Mouse (Mus musculus): ENCODE results near the gene Lekr1. TPM values are rescaled to one million over a fixed set of nuclear protein-coding genes. Genes with fewer than 3 reads are reported as not detected.

The Lekr1 gene
- polyA plus RNA-seq, 1 experiment from 2014 or later: 9.2 TPM

- 86% methylated on average over 1 of the region's 1 CpGs for WGBS
- H3K36me3 ChIP-seq (ENCODE audit: control insufficient read depth, insufficient read depth, low read length): no peaks in the 10 kb centered on the region
- no peak overlapping the region for H3K9ac ChIP-seq (ENCODE audit: low read length)
- no peak overlapping the region for H3K4me2 ChIP-seq (ENCODE audit: low read length)
- no peak for ATAC-seq (ENCODE audit: insufficient number of reproducible peaks, insufficient read depth, low FRiP score, low read depth)
- H3K27ac ChIP-seq (replicated peaks in 1 of 2; ENCODE audit: control insufficient read depth in 1 of 2, insufficient read depth in 1 of 2, low read depth in 2 of 2, low read length in 2 of 2): no peak overlapping the region
- no peaks in the 10 kb centered on the region for H3K27me3 ChIP-seq (ENCODE audit: control insufficient read depth, insufficient read depth, low read length)
- no peak overlapping the region for H3K4me3 ChIP-seq (ENCODE audit: control insufficient read depth in 1 of 2, insufficient read depth in 1 of 2, low read depth in 1 of 2, low read length in 2 of 2)
- H3K9me3 ChIP-seq (ENCODE audit: control insufficient read depth, low read length): no peaks in the 10 kb centered on the region
- no peaks in the 10 kb centered on the region for H3K4me1 ChIP-seq (ENCODE audit: control insufficient read depth in 2 of 2, insufficient read depth in 2 of 2, low read length in 2 of 2)
Measured at GRCm38 (mm10) chr3:65773910-65774309, 107.9 kb downstream of the Lekr1 start.

GRCm38 (mm10) chr3:65775096-65775495 lies 109.1 kb downstream of the Lekr1 start:
- H3K4me3 ChIP-seq (ENCODE audit: control insufficient read depth in 1 of 2, insufficient read depth in 1 of 2, low read depth in 1 of 2, low read length in 2 of 2): no peak overlapping the region
- H3K9ac ChIP-seq (ENCODE audit: low read length): no peak overlapping the region
- no peak for ATAC-seq (ENCODE audit: insufficient number of reproducible peaks, insufficient read depth, low FRiP score, low read depth)
- no peak overlapping the region for H3K27ac ChIP-seq (replicated peaks in 1 of 2; ENCODE audit: control insufficient read depth in 1 of 2, insufficient read depth in 1 of 2, low read depth in 2 of 2, low read length in 2 of 2)
- H3K36me3 ChIP-seq (ENCODE audit: control insufficient read depth, insufficient read depth, low read length): no peaks in the 10 kb centered on the region
- no peaks in the 10 kb centered on the region for H3K9me3 ChIP-seq (ENCODE audit: control insufficient read depth, low read length)
- H3K27me3 ChIP-seq (ENCODE audit: control insufficient read depth, insufficient read depth, low read length): no peaks in the 10 kb centered on the region
- H3K4me1 ChIP-seq (ENCODE audit: control insufficient read depth in 2 of 2, insufficient read depth in 2 of 2, low read length in 2 of 2): no peaks in the 10 kb centered on the region
- WGBS: 75% methylated on average over 5 of the region's 5 CpGs
- no peak overlapping the region for H3K4me2 ChIP-seq (ENCODE audit: low read length)

GRCm38 (mm10) chr3:65782246-65782645 lies 116.2 kb downstream of the Lekr1 start:
- no peak overlapping the region for H3K27ac ChIP-seq (replicated peaks in 1 of 2; ENCODE audit: control insufficient read depth in 1 of 2, insufficient read depth in 1 of 2, low read depth in 2 of 2, low read length in 2 of 2)
- H3K36me3 ChIP-seq (ENCODE audit: control insufficient read depth, insufficient read depth, low read length): no peaks in the 10 kb centered on the region
- H3K4me2 ChIP-seq (ENCODE audit: low read length): no peak overlapping the region
- no peak overlapping the region for H3K9ac ChIP-seq (ENCODE audit: low read length)
- no peak for ATAC-seq (ENCODE audit: insufficient number of reproducible peaks, insufficient read depth, low FRiP score, low read depth)
- WGBS: 42% methylated on average over 5 of the region's 5 CpGs
- peaks cover 0 to 5% of the 10 kb centered on the region in 2 experiments; a peak in 1 of 4 replicates for H3K4me1 ChIP-seq (ENCODE audit: control insufficient read depth in 2 of 2, insufficient read depth in 2 of 2, low read length in 2 of 2)
- H3K27me3 ChIP-seq (ENCODE audit: control insufficient read depth, insufficient read depth, low read length): no peaks in the 10 kb centered on the region
- H3K9me3 ChIP-seq (ENCODE audit: control insufficient read depth, low read length): no peaks in the 10 kb centered on the region
- no peak overlapping the region for H3K4me3 ChIP-seq (ENCODE audit: control insufficient read depth in 1 of 2, insufficient read depth in 1 of 2, low read depth in 1 of 2, low read length in 2 of 2)

- Histone ChIP-seq H3K9ac (ENCODE audit: low read length) (no peak overlapping the region), H3K4me1 (ENCODE audit: control insufficient read depth in 2 of 2, insufficient read depth in 2 of 2, low read length in 2 of 2) (no peaks in the 10 kb centered on the region), H3K36me3 (ENCODE audit: control insufficient read depth, insufficient read depth, low read length) (no peaks in the 10 kb centered on the region), H3K9me3 (ENCODE audit: control insufficient read depth, low read length) (no peaks in the 10 kb centered on the region), H3K4me3 (ENCODE audit: control insufficient read depth in 1 of 2, insufficient read depth in 1 of 2, low read depth in 1 of 2, low read length in 2 of 2) (no peak overlapping the region), H3K4me2 (ENCODE audit: low read length) (no peak overlapping the region), H3K27me3 (ENCODE audit: control insufficient read depth, insufficient read depth, low read length) (no peaks in the 10 kb centered on the region), H3K27ac (replicated peaks in 1 of 2; ENCODE audit: control insufficient read depth in 1 of 2, insufficient read depth in 1 of 2, low read depth in 2 of 2, low read length in 2 of 2) (no peak overlapping the region)
- ATAC-seq (ENCODE audit: insufficient number of reproducible peaks, insufficient read depth, low FRiP score, low read depth): no peak
- 36% methylated on average over 3 of the region's 3 CpGs for WGBS
Measured at GRCm38 (mm10) chr3:65790076-65790685, 124.2 kb downstream of the Lekr1 start.

GRCm38 (mm10) chr3:65793561-65793960 lies 127.5 kb downstream of the Lekr1 start:
- Histone ChIP-seq H3K4me2 (ENCODE audit: low read length) (no peak overlapping the region), H3K9ac (ENCODE audit: low read length) (no peak overlapping the region), H3K27ac (replicated peaks in 1 of 2; ENCODE audit: control insufficient read depth in 1 of 2, insufficient read depth in 1 of 2, low read depth in 2 of 2, low read length in 2 of 2) (no peak overlapping the region), H3K27me3 (ENCODE audit: control insufficient read depth, insufficient read depth, low read length) (no peaks in the 10 kb centered on the region), H3K9me3 (ENCODE audit: control insufficient read depth, low read length) (no peaks in the 10 kb centered on the region), H3K36me3 (ENCODE audit: control insufficient read depth, insufficient read depth, low read length) (no peaks in the 10 kb centered on the region), H3K4me1 (ENCODE audit: control insufficient read depth in 2 of 2, insufficient read depth in 2 of 2, low read length in 2 of 2) (no peaks in the 10 kb centered on the region), H3K4me3 (ENCODE audit: control insufficient read depth in 1 of 2, insufficient read depth in 1 of 2, low read depth in 1 of 2, low read length in 2 of 2) (no peak overlapping the region)
- 79% methylated on average over 4 of the region's 4 CpGs for WGBS
- no peak for ATAC-seq (ENCODE audit: insufficient number of reproducible peaks, insufficient read depth, low FRiP score, low read depth)

GRCm38 (mm10) chr3:65794711-65795110 lies 128.7 kb downstream of the Lekr1 start:
- Histone ChIP-seq H3K27ac (replicated peaks in 1 of 2; ENCODE audit: control insufficient read depth in 1 of 2, insufficient read depth in 1 of 2, low read depth in 2 of 2, low read length in 2 of 2) (no peak overlapping the region), H3K9ac (ENCODE audit: low read length) (no peak overlapping the region), H3K4me2 (ENCODE audit: low read length) (no peak overlapping the region), H3K9me3 (ENCODE audit: control insufficient read depth, low read length) (no peaks in the 10 kb centered on the region), H3K27me3 (ENCODE audit: control insufficient read depth, insufficient read depth, low read length) (no peaks in the 10 kb centered on the region), H3K36me3 (ENCODE audit: control insufficient read depth, insufficient read depth, low read length) (no peaks in the 10 kb centered on the region), H3K4me3 (ENCODE audit: control insufficient read depth in 1 of 2, insufficient read depth in 1 of 2, low read depth in 1 of 2, low read length in 2 of 2) (no peak overlapping the region), H3K4me1 (ENCODE audit: control insufficient read depth in 2 of 2, insufficient read depth in 2 of 2, low read length in 2 of 2) (no peaks in the 10 kb centered on the region)
- no peak for ATAC-seq (ENCODE audit: insufficient number of reproducible peaks, insufficient read depth, low FRiP score, low read depth)
- WGBS: 85% methylated on average over 2 of the region's 2 CpGs

GRCm38 (mm10) chr3:65797345-65798137 lies 131.5 kb downstream of the Lekr1 start:
- WGBS: 88% methylated on average over 5 of the region's 5 CpGs
- no peaks in the 10 kb centered on the region for H3K9me3 ChIP-seq (ENCODE audit: control insufficient read depth, low read length)
- H3K4me1 ChIP-seq (ENCODE audit: control insufficient read depth in 2 of 2, insufficient read depth in 2 of 2, low read length in 2 of 2): no peaks in the 10 kb centered on the region
- H3K9ac ChIP-seq (ENCODE audit: low read length): no peak overlapping the region
- ATAC-seq (ENCODE audit: insufficient number of reproducible peaks, insufficient read depth, low FRiP score, low read depth): no peak
- no peak overlapping the region for H3K4me2 ChIP-seq (ENCODE audit: low read length)
- no peak overlapping the region for H3K4me3 ChIP-seq (ENCODE audit: control insufficient read depth in 1 of 2, insufficient read depth in 1 of 2, low read depth in 1 of 2, low read length in 2 of 2)
- H3K27ac ChIP-seq (replicated peaks in 1 of 2; ENCODE audit: control insufficient read depth in 1 of 2, insufficient read depth in 1 of 2, low read depth in 2 of 2, low read length in 2 of 2): no peak overlapping the region
- no peaks in the 10 kb centered on the region for H3K27me3 ChIP-seq (ENCODE audit: control insufficient read depth, insufficient read depth, low read length)
- H3K36me3 ChIP-seq (ENCODE audit: control insufficient read depth, insufficient read depth, low read length): no peaks in the 10 kb centered on the region

Data from heart, embryonic 14.5 days (tissue).